Comparison of ENCODE assay signal across 10 mouse cellular contexts in the genomic region with DNA sequence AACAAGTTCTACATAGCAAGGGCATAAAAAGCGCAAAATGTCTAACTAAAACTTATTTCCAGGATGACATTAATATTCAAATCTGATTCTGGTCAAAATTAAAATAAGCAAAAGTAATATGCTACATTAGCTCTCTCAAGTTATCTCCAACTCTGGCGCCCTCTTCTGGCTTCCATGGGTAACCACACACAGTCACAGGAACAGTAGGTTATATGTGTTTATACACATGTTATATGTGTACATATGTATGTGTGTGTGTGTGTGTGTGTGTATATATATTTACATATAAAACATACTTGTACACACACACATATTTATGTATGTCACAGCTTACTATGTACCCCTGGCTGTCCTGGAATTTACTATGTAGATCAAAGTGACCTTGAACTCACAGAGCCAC. TPM values are rescaled to one million over a fixed set of nuclear protein-coding genes. Genes with fewer than 3 reads are reported as not detected.
DNase-seq lines count a peak whose midpoint lies in the region; ATAC-seq lines count a peak whose summit lies in the region.
"Had no signal": no experiment of that assay in that cellular context is flagged by ENCODE, and none has a peak within 500 bp of the region (broad histone marks: within the 10 kb centered on the region; RNA-seq: fewer than 3 reads in every experiment).

No protein-coding gene starts in this region.

- peak; percentile 56 for DNase-seq in kidney, adult 9 months
- peak; percentile 47 for DNase-seq in CD4-positive helper T cell, adult 2 months (ENCODE audit: low read depth, low spot score)
- peak; percentile 77 for DNase-seq in NIH3T3 (ENCODE audit: low read depth)
- DNase-seq in frontal cortex, postnatal 25 days (ENCODE audit: low spot score in 2 of 2) = no peak
- DNase-seq in urinary bladder, postnatal 10 days (ENCODE audit: low spot score) = no peak

- H3K27ac ChIP-seq in kidney, embryonic 16.5 days (ENCODE audit: low read length) = no peak overlapping the region
- no peak overlapping the region for H3K27ac ChIP-seq in forebrain, embryonic 15.5 days (replicated peaks)
- H3K27ac ChIP-seq: embryonic facial prominence, embryonic 13.5 days; limb, embryonic 15.5 days had no signal

- peaks cover 48% of the 10 kb centered on the region for H3K36me3 ChIP-seq in kidney, embryonic 16.5 days (ENCODE audit: insufficient read depth, low read length)
- H3K36me3 ChIP-seq in forebrain, embryonic 15.5 days = peaks cover 55% of the 10 kb centered on the region

- H3K27me3 ChIP-seq in kidney, embryonic 16.5 days (ENCODE audit: insufficient read depth, low read length) = no peaks in the 10 kb centered on the region
- no peaks in the 10 kb centered on the region for H3K27me3 ChIP-seq in forebrain, embryonic 15.5 days
- H3K27me3 ChIP-seq: embryonic facial prominence, embryonic 13.5 days; limb, embryonic 15.5 days had no signal

- no peak for ATAC-seq in kidney, embryonic 16.5 days (ENCODE audit: low FRiP score, low TSS enrichment)
- ATAC-seq in forebrain, embryonic 15.5 days (replicated peaks) = 0 out of 2 replicates have a peak, but pooled peaks have one; percentile 16
- peak; percentile 96 for ATAC-seq in megakaryocyte progenitor cell, adult 5-6 weeks (replicated peaks; ENCODE audit: poor library complexity)

- no peak overlapping the region for H3K9ac ChIP-seq in kidney, embryonic 16.5 days (replicated peaks; ENCODE audit: low read length)
- no peak overlapping the region for H3K9ac ChIP-seq in forebrain, embryonic 15.5 days (replicated peaks)
- H3K9ac ChIP-seq: embryonic facial prominence, embryonic 13.5 days; limb, embryonic 15.5 days had no signal

- H3K9me3 ChIP-seq in kidney, embryonic 16.5 days (ENCODE audit: low read length) = no peaks in the 10 kb centered on the region
- no peaks in the 10 kb centered on the region for H3K9me3 ChIP-seq in forebrain, embryonic 15.5 days
- H3K9me3 ChIP-seq: embryonic facial prominence, embryonic 13.5 days; limb, embryonic 15.5 days had no signal

- no peak overlapping the region for H3K4me3 ChIP-seq in kidney, embryonic 16.5 days (ENCODE audit: low read length)
- no peak overlapping the region for H3K4me3 ChIP-seq in forebrain, embryonic 15.5 days
- H3K4me3 ChIP-seq: embryonic facial prominence, embryonic 13.5 days; limb, embryonic 15.5 days had no signal

- H3K4me2 ChIP-seq in kidney, embryonic 16.5 days (replicated peaks; ENCODE audit: low read depth, low read length) = no peak overlapping the region
- H3K4me2 ChIP-seq in forebrain, embryonic 15.5 days (replicated peaks) = no peak overlapping the region
- H3K4me2 ChIP-seq: embryonic facial prominence, embryonic 13.5 days; limb, embryonic 15.5 days had no signal

- WGBS in kidney, embryonic 16.5 days = 66% methylated on average over 2 of the region's 2 CpGs
- 58% methylated on average over 2 of the region's 2 CpGs for WGBS in forebrain, embryonic 15.5 days

- H3K4me1 ChIP-seq in kidney, embryonic 16.5 days (ENCODE audit: insufficient read depth, low read length) = no peaks in the 10 kb centered on the region
- H3K4me1 ChIP-seq in forebrain, embryonic 15.5 days = no peaks in the 10 kb centered on the region
- H3K4me1 ChIP-seq: embryonic facial prominence, embryonic 13.5 days; limb, embryonic 15.5 days had no signal

RNA-seq across cellular contexts. Expression of a gene that starts 7.6 kb away (rescaled TPM):
- polyA plus RNA-seq in kidney, embryonic 16.5 days (2015; fragmentation: Nextera tagmentation; extraction: Ambion mirVana) = 42.8 and 42.9 TPM in 2 replicates
- 33.9 and 35.8 TPM in 2 replicates for polyA plus RNA-seq in forebrain, embryonic 15.5 days (2015; fragmentation: Nextera tagmentation; extraction: Ambion mirVana)
- total RNA-seq in megakaryocyte progenitor cell, adult 5-6 weeks (2015) = 32.1 and 35.4 TPM in 2 replicates
- total RNA-seq in megakaryocyte progenitor cell, adult 5-6 weeks (2017) = 6.7 and 9.9 TPM in 2 replicates

RNA-seq across cellular contexts. Expression of a gene that starts 8.6 kb away (rescaled TPM):
- 10.5 and 12.4 TPM in 2 replicates for polyA plus RNA-seq in kidney, embryonic 16.5 days (2015; fragmentation: Nextera tagmentation; extraction: Ambion mirVana)
- polyA plus RNA-seq in forebrain, embryonic 15.5 days (2015; fragmentation: Nextera tagmentation; extraction: Ambion mirVana) = 7.5 and 7.8 TPM in 2 replicates
- total RNA-seq in megakaryocyte progenitor cell, adult 5-6 weeks (2015) = 8.8 and 10.7 TPM in 2 replicates
- total RNA-seq in megakaryocyte progenitor cell, adult 5-6 weeks (2017) = 7.8 and 9.2 TPM in 2 replicates

RNA-seq across cellular contexts. Expression of a gene that starts 38.2 kb away (rescaled TPM):
- polyA plus RNA-seq in kidney, embryonic 16.5 days (2015; fragmentation: Nextera tagmentation; extraction: Ambion mirVana) = 347 and 363 TPM in 2 replicates
- 257 and 282 TPM in 2 replicates for polyA plus RNA-seq in forebrain, embryonic 15.5 days (2015; fragmentation: Nextera tagmentation; extraction: Ambion mirVana)
- total RNA-seq in megakaryocyte progenitor cell, adult 5-6 weeks (2015) = 74.1 and 83.8 TPM in 2 replicates
- total RNA-seq in megakaryocyte progenitor cell, adult 5-6 weeks (2017) = 257 and 287 TPM in 2 replicates

Comparison
In these comparisons a context has a peak if more than half of its experiments do, and no peak if none do; other contexts are left out.
1. DNase-seq: peak in kidney, adult 9 months (single experiment), CD4-positive helper T cell, adult 2 months (single experiment) and NIH3T3 (single experiment); none in frontal cortex, postnatal 25 days (0 of 2) and urinary bladder, postnatal 10 days (single experiment).